Mouse (Mus musculus) cerebellum, adult (tissue): Measurements from ENCODE around the gene Bmp3.

ENCODE experiments used
- ATAC-seq: cut with Nextera tagmentation; 2 replicates; pipeline ENCODE4 v1.9.2; 2017; ENCODE audit warnings: mild to moderate bottlenecking, moderate library complexity, mixed read lengths; ENCODE audit not compliant: insufficient number of reproducible peaks, low FRiP score, low TSS enrichment

The Bmp3 gene

GRCm38 (mm10) chr5:98854264-98854626 lies at the start of gene Bmp3:
TSS of gene Bmp3 (plus strand) at chr5:98854415.
- ATAC-seq: no peak

DNA sequence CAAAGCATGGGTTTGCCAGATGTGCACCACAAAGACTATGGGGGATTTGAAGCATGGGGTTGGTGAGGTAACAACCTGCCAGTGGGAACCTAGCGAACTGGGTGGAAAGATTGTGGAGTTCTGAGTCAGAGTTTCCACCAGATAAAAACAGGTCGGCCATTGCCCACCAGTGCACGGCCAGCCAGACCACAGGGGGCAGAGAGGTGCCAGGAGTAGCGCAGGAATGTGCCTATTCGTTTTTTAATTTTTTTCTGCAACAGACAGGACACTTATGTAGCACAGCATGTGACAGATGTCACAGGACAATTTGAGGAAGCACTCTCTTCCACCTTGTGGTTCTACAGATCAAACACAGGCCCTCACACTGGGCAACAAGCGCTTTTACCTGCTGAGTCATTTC lies 49.5 kb upstream of the Bmp3 start:
- no peak for ATAC-seq

- no peak for ATAC-seq
Measured at GRCm38 (mm10) chr5:98806492-98806891, 47.7 kb upstream of the Bmp3 start.

DNA sequence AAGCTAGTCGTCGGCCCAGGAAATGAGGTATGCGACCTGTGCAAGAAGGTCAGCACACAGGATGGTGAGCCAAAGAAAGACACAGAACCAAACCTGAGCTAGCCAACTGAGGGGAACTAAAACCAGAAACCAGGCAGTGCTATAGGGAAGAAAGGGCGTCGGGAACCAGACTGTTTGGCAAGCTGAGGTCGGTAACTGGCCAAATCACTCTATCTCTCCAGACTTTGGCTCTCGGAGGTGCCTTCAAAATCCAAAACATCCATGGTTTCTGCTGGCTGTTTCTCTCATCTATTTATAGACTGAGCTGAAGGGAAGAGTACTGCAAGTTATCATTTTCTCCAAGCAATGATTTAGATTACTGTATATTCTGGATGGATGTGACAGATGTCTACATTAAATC lies 47.2 kb upstream of the Bmp3 start:
- no peak for ATAC-seq

DNA sequence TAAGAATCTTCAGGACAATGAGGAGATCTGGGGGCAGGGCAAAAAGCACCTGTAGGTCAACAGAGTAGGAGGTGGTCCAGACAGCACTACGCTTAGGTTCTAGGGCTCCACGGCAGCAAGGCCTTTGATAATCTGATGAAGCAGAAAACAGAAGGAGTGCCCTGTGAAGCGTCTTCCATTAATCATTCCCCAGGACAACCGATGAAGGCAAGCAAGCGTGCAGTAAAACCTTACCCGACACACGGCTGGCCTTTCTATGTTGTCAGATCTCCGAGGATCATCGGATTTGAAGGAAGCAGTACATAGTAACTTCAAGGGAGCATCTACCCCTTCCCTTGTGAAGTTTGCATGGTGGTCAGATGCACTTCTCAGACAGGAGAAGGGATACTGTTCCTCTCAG lies 46.3 kb upstream of the Bmp3 start:
- ATAC-seq: no peak

DNA sequence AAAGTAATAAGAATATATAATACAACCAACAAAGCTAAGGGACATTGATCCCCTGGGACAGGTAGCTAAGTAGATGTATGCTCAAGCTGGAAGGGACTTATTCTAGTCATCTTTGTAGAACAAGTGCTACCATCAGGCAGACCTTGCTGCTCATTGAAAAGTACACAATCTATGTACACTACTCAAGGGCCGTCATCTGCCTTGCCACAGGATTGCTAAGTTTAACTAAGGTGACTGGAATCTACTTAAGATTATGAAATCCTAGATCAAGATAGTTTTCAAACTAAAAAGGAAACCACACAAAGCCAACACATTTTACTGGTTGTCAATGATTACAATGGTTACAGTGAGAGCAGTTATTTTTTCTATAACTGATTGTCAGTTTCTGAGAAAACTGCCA lies 41.8 kb upstream of the Bmp3 start:
- ATAC-seq: no peak

- ATAC-seq: no peak
Measured at GRCm38 (mm10) chr5:98815269-98815668, 38.9 kb upstream of the Bmp3 start.

DNA sequence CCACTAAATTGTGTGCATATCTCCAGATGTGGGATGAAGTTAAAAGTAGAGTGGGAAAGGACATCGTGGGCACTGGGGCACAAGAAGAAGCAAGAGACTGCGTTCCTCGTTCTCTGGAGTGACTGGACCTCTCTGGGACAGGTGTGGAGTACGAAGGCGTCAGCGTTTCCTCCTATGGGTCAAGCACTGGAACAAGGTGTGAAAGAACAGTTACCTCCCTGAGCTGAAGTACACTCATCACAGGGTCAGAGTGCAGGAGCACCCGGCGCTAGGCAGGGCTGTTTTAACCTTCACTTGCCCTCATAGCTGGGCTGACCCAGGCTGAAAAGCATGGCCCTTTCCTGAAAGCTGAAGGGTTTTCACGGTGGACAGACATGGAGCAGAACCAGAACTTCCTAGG lies 20.5 kb upstream of the Bmp3 start:
- no peak for ATAC-seq

DNA sequence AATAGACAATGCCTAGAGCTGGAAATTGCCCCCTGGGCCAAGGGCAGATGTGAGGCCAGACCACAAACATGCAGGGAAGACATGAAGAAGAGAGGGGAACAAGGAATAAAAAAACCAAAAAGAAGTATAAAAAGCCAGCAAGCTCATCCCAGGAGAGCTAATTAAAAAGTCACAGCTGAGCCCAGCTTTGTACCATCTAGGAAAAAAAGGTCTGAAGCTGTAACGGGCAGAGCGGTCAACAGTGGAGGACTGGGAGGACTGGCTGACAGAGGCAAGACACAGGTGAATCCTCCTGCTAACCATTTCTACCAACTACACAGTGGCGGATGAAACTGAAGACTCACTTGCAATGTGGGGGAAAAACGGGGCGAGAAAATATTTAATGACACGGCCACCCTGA lies 19.9 kb upstream of the Bmp3 start:
- ATAC-seq: no peak

- no peak for ATAC-seq
Measured at GRCm38 (mm10) chr5:98842600-98843310, 11.5 kb upstream of the Bmp3 start.

- no peak for ATAC-seq
Measured at GRCm38 (mm10) chr5:98844664-98845063, 9.6 kb upstream of the Bmp3 start.

DNA sequence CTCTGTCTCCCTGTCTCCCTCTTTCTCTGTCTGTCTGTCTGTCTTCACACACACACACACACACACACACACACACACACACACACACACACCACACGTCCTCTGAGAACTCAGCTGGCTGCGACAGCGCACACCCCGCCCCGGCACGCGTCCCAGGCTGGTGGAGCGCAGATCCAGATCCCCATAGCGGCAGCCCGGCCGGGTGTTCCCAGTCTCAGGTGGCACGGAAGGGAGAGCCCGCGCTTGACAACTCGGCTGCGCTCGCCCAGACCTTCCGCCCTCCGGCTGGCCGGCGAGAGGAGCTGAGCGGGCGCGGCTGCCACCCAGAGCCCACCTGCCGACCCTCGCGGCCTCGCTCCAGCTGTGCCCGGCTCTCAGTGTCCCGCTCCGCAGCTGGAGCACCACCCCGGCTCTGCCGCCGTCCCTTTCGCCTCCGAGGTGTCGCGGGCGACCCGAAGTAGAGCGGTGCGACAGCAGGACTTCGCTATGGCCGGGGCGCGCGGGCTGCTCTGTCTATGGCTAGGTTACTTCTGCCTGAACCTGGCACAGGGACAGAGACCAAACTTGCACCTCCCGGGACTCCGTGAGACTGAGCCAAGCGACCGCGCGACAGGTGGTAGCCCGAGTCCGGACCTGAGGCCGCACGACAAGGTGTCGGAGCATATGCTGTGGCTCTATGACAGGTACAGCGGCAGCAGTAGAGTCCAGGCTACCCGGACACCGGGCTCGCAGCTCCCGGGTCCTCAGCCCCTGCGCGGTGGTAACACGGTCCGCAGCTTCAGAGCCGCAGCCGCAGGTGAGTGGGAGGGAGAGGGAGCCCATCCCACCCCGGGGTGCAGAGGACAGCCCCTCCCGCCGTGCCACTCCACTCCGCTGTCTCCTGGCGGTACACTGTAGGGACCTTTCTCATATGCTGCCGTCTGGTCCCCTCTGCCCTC lies 681 bp downstream of the Bmp3 start:
- ATAC-seq: no peak

- no peak for ATAC-seq
Measured at GRCm38 (mm10) chr5:98855741-98856140, 1.5 kb downstream of the Bmp3 start.

- ATAC-seq: no peak
Measured at GRCm38 (mm10) chr5:98856356-98856755, 2.1 kb downstream of the Bmp3 start.

GRCm38 (mm10) chr5:98863891-98864290 lies 9.7 kb downstream of the Bmp3 start:
- ATAC-seq: no peak

DNA sequence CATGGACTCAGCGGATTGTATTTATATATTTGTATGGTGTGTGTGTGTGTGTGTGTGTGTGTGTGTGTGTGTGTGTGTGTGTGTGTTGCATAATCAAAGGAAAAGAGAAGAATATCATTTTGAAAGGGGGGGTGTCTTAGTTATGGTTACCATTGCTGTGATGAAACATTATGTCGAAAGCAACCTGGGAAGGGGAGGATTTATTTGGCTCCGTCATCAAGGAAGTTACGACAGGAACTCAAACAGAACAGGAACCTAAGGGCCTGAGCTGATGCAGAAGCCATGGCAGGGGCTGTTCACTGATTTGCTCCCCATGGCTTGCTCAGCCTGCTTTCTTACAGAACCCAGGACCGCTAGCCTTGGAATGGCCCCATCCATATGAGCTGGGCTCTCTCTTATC lies 10.9 kb downstream of the Bmp3 start:
- no peak for ATAC-seq

- no peak for ATAC-seq
Measured at GRCm38 (mm10) chr5:98876056-98876455, 21.8 kb downstream of the Bmp3 start.

GRCm38 (mm10) chr5:98878891-98879290 lies 24.7 kb downstream of the Bmp3 start:
- no peak for ATAC-seq

- ATAC-seq: no peak
Measured at GRCm38 (mm10) chr5:98882096-98882495, 27.9 kb downstream of the Bmp3 start.

- ATAC-seq: no peak
Measured at GRCm38 (mm10) chr5:98890544-98891050, 36.4 kb downstream of the Bmp3 start.

DNA sequence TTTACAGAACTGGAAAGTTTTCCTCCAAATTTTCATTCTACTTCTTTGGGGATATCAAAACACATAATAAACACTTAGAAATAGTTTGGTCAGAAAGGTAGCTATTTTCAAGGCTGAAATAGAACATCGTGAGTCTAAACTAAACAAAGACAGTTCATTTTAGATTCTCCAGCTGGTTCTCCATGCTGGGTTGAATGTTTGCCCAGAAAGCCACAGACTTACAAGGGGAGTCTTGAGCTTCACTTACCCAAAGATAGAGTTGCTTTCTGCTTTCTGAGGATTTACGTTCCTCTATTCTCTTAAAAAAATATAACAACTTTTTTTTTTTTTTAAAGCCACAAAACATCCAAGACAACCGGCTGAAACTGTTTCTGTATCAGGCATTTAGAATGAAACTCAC lies 40.1 kb downstream of the Bmp3 start:
- no peak for ATAC-seq

GRCm38 (mm10) chr5:98897946-98898345 lies 43.7 kb downstream of the Bmp3 start:
- no peak for ATAC-seq
